Mouse (Mus musculus): ENCODE measurements around the gene Alox5ap. TPM values are rescaled to one million over a fixed set of nuclear protein-coding genes. Genes with fewer than 3 reads are reported as not detected.

Alox5ap gene
- polyA plus RNA-seq, 1 experiment from 2014 or later, result 5.6 TPM

- ATAC-seq (ENCODE audit: low FRiP score), result no peak
- no peaks in the 10 kb centered on the region; the same call in 1 of the 2 replicates for H3K9me3 ChIP-seq
- peaks cover 6% of the 10 kb centered on the region; the same call in 1 of the 2 replicates for H3K4me1 ChIP-seq
- no peak overlapping the region for H3K4me2 ChIP-seq
- no peak overlapping the region for H3K9ac ChIP-seq
- H3K27me3 ChIP-seq, result no peaks in the 10 kb centered on the region
- no peak overlapping the region for H3K4me3 ChIP-seq (replicated peaks)
- 54% methylated on average over 5 of the region's 5 CpGs for WGBS
- H3K36me3 ChIP-seq (replicated peaks), result no peaks in the 10 kb centered on the region
- H3K27ac ChIP-seq, result no peak overlapping the region
Observed at GRCm38 (mm10) chr5:149243053-149243452, 21.5 kb upstream of the Alox5ap start.

GRCm38 (mm10) chr5:149245391-149245964, 19.1 kb upstream of the Alox5ap start:
- 71% methylated on average over 9 of the region's 9 CpGs for WGBS
- H3K9me3 ChIP-seq, result no peaks in the 10 kb centered on the region; the same call in 1 of the 2 replicates
- H3K4me3 ChIP-seq (replicated peaks), result no peak overlapping the region
- H3K27me3 ChIP-seq, result no peaks in the 10 kb centered on the region
- H3K4me1 ChIP-seq, result peaks cover 6% of the 10 kb centered on the region; the same call in 1 of the 2 replicates
- no peaks in the 10 kb centered on the region for H3K36me3 ChIP-seq (replicated peaks)
- no peak overlapping the region for H3K27ac ChIP-seq
- no peak overlapping the region for H3K9ac ChIP-seq
- H3K4me2 ChIP-seq, result peak overlapping the region; percentile 35; the same call in 1 of the 2 replicates
- no peak for ATAC-seq (ENCODE audit: low FRiP score)

GRCm38 (mm10) chr5:149245965-149246470, 18.5 kb upstream of the Alox5ap start:
- 33% methylated on average over 16 of the region's 16 CpGs for WGBS
- ATAC-seq (ENCODE audit: low FRiP score), result peak; percentile 44; the same call in 1 of the 2 replicates
- Histone ChIP-seq H3K27me3 (no peaks in the 10 kb centered on the region), H3K36me3 (replicated peaks) (no peaks in the 10 kb centered on the region), H3K4me3 (replicated peaks) (no peak overlapping the region), H3K9me3 (no peaks in the 10 kb centered on the region; the same call in 1 of the 2 replicates), H3K4me2 (peak overlapping the region; percentile 35), H3K4me1 (peaks cover 6% of the 10 kb centered on the region; the same call in 1 of the 2 replicates), H3K9ac (peak overlapping the region; percentile 41; the same call in 1 of the 2 replicates), H3K27ac (no peak overlapping the region)

- WGBS, result 56% methylated on average over 19 of the region's 20 CpGs
- H3K27me3 ChIP-seq, result no peaks in the 10 kb centered on the region
- H3K9me3 ChIP-seq, result no peaks in the 10 kb centered on the region
- H3K4me2 ChIP-seq, result no peak overlapping the region
- peaks cover 6% of the 10 kb centered on the region; the same call in 1 of the 2 replicates for H3K4me1 ChIP-seq
- H3K36me3 ChIP-seq (replicated peaks), result no peaks in the 10 kb centered on the region
- no peak overlapping the region for H3K27ac ChIP-seq
- no peak overlapping the region for H3K4me3 ChIP-seq (replicated peaks)
- ATAC-seq (ENCODE audit: low FRiP score), result no peak
- no peak overlapping the region for H3K9ac ChIP-seq
Observed at GRCm38 (mm10) chr5:149247047-149247904, 17.3 kb upstream of the Alox5ap start.

GRCm38 (mm10) chr5:149252303-149252702, 12.3 kb upstream of the Alox5ap start:
- no peak for ATAC-seq (ENCODE audit: low FRiP score)
- Histone ChIP-seq H3K9ac (no peak overlapping the region), H3K4me3 (replicated peaks) (no peak overlapping the region), H3K9me3 (no peaks in the 10 kb centered on the region), H3K36me3 (replicated peaks) (no peaks in the 10 kb centered on the region), H3K4me1 (no peaks in the 10 kb centered on the region; the same call in 1 of the 2 replicates), H3K27me3 (no peaks in the 10 kb centered on the region), H3K4me2 (no peak overlapping the region), H3K27ac (no peak overlapping the region)
- 85% methylated on average over 3 of the region's 3 CpGs for WGBS

- Histone ChIP-seq H3K9ac (no peak overlapping the region), H3K36me3 (replicated peaks) (no peaks in the 10 kb centered on the region), H3K4me1 (peaks cover 11% of the 10 kb centered on the region), H3K4me2 (no peak overlapping the region), H3K27me3 (no peaks in the 10 kb centered on the region), H3K9me3 (no peaks in the 10 kb centered on the region), H3K27ac (no peak overlapping the region), H3K4me3 (replicated peaks) (no peak overlapping the region)
- ATAC-seq (ENCODE audit: low FRiP score), result no peak
- WGBS, result 75% methylated on average over 2 of the region's 2 CpGs
Observed at GRCm38 (mm10) chr5:149253491-149253890, 11.1 kb upstream of the Alox5ap start.

- Histone ChIP-seq H3K27me3 (no peaks in the 10 kb centered on the region), H3K4me2 (no peak overlapping the region), H3K4me3 (replicated peaks) (no peak overlapping the region), H3K36me3 (replicated peaks) (no peaks in the 10 kb centered on the region), H3K9ac (no peak overlapping the region), H3K4me1 (peaks cover 20% of the 10 kb centered on the region), H3K27ac (no peak overlapping the region), H3K9me3 (no peaks in the 10 kb centered on the region)
- WGBS, result 84% methylated on average over 2 of the region's 2 CpGs
- no peak for ATAC-seq (ENCODE audit: low FRiP score)
Observed at GRCm38 (mm10) chr5:149255522-149255921, 9.0 kb upstream of the Alox5ap start.

- Histone ChIP-seq H3K36me3 (replicated peaks) (no peaks in the 10 kb centered on the region), H3K4me3 (replicated peaks) (no peak overlapping the region), H3K27me3 (no peaks in the 10 kb centered on the region), H3K27ac (peak overlapping the region; percentile 59), H3K4me2 (no peak overlapping the region), H3K9me3 (no peaks in the 10 kb centered on the region), H3K4me1 (peaks cover 20% of the 10 kb centered on the region), H3K9ac (no peak overlapping the region)
- ATAC-seq (ENCODE audit: low FRiP score), result peak; percentile 74
- WGBS, result 60% methylated on average over 14 of the region's 14 CpGs
Observed at GRCm38 (mm10) chr5:149257518-149258281, 6.9 kb upstream of the Alox5ap start.

- ATAC-seq (ENCODE audit: low FRiP score), result peak; percentile 78; the same call in 1 of the 2 replicates
Observed at GRCm38 (mm10) chr5:149259093-149259492, 5.5 kb upstream of the Alox5ap start.

GRCm38 (mm10) chr5:149261449-149261848, 3.1 kb upstream of the Alox5ap start:
- H3K4me3 ChIP-seq (replicated peaks), result no peak overlapping the region
- H3K27ac ChIP-seq, result no peak overlapping the region
- H3K4me1 ChIP-seq, result peaks cover 20% of the 10 kb centered on the region
- no peak overlapping the region for H3K4me2 ChIP-seq
- no peaks in the 10 kb centered on the region for H3K27me3 ChIP-seq
- H3K9ac ChIP-seq, result no peak overlapping the region
- ATAC-seq (ENCODE audit: low FRiP score), result no peak
- no peaks in the 10 kb centered on the region for H3K9me3 ChIP-seq
- 74% methylated on average over 7 of the region's 7 CpGs for WGBS
- no peaks in the 10 kb centered on the region for H3K36me3 ChIP-seq (replicated peaks)

More at GRCm38 (mm10) chr5:149259093-149259492, 5.5 kb upstream of the Alox5ap start:
- Histone ChIP-seq H3K36me3 (replicated peaks) (no peaks in the 10 kb centered on the region), H3K4me3 (replicated peaks) (no peak overlapping the region), H3K4me1 (peaks cover 20% of the 10 kb centered on the region), H3K9ac (no peak overlapping the region), H3K27ac (peak overlapping the region; percentile 54; the same call in 1 of the 2 replicates), H3K4me2 (0 out of 2 replicates have a peak overlapping the region, but pooled peaks have one; percentile 2), H3K27me3 (no peaks in the 10 kb centered on the region), H3K9me3 (no peaks in the 10 kb centered on the region)
- WGBS, result 43% methylated on average over 16 of the region's 16 CpGs

- ATAC-seq (ENCODE audit: low FRiP score), result no peak
- no peak overlapping the region for H3K9ac ChIP-seq
- 61% methylated on average over 6 of the region's 6 CpGs for WGBS
- peaks cover 20% of the 10 kb centered on the region for H3K4me1 ChIP-seq
- no peak overlapping the region for H3K27ac ChIP-seq
- no peaks in the 10 kb centered on the region for H3K36me3 ChIP-seq (replicated peaks)
- H3K4me3 ChIP-seq (replicated peaks), result no peak overlapping the region
- no peaks in the 10 kb centered on the region for H3K9me3 ChIP-seq
- no peak overlapping the region for H3K4me2 ChIP-seq
- H3K27me3 ChIP-seq, result no peaks in the 10 kb centered on the region
Observed at GRCm38 (mm10) chr5:149261866-149262265, 2.7 kb upstream of the Alox5ap start.

GRCm38 (mm10) chr5:149264878-149265279, 312 bp downstream of the Alox5ap start:
- no peaks in the 10 kb centered on the region for H3K36me3 ChIP-seq (replicated peaks)
- no peak for ATAC-seq (ENCODE audit: low FRiP score)
- no peaks in the 10 kb centered on the region for H3K9me3 ChIP-seq
- H3K4me1 ChIP-seq, result no peaks in the 10 kb centered on the region
- no peaks in the 10 kb centered on the region for H3K27me3 ChIP-seq
- H3K4me2 ChIP-seq, result no peak overlapping the region
- WGBS, result 60% methylated on average over 6 of the region's 6 CpGs
- H3K4me3 ChIP-seq (replicated peaks), result no peak overlapping the region
- no peak overlapping the region for H3K27ac ChIP-seq
- H3K9ac ChIP-seq, result no peak overlapping the region

Measured in forebrain, embryonic 12.5 days (tissue).